Mouse (Mus musculus) frontal cortex, postnatal 25 days (tissue): ENCODE measurements around the gene Ppia.
"Not testable (repeated sequence)": the region's sequence is repeated elsewhere in the genome, so short reads cannot be mapped to it uniquely, and the experiment has no call there.

ENCODE experiments used
- DNase-seq, 2 experiments: peaks; one replicate each; pipeline ENCODE4 v3.0.0; 2022; ENCODE audit warnings: low spot score in 2 of 2

Ppia gene

GRCm38 (mm10) chr11:6414751-6415550 is at the start of gene Ppia:
Gene Ppia (plus strand): TSS chr11:6415443.
- DNase-seq: no peak

- peak in 1 of 2 experiments; percentile 34 for DNase-seq
Measured at GRCm38 (mm10) chr11:6365885-6366284, 49.4 kb upstream of the Ppia start.

GRCm38 (mm10) chr11:6366434-6366833 is 48.8 kb upstream of the Ppia start:
- DNase-seq: no peak

- no peak for DNase-seq
Measured at GRCm38 (mm10) chr11:6367156-6367555, 48.1 kb upstream of the Ppia start.

- not testable (repeated sequence) for DNase-seq
Measured at GRCm38 (mm10) chr11:6367986-6368385, 47.3 kb upstream of the Ppia start.

GRCm38 (mm10) chr11:6371376-6372155 is 43.7 kb upstream of the Ppia start:
- no peak for DNase-seq

- DNase-seq: no peak
Measured at GRCm38 (mm10) chr11:6372784-6373183, 42.5 kb upstream of the Ppia start.

GRCm38 (mm10) chr11:6380916-6381315 is 34.3 kb upstream of the Ppia start:
- no peak for DNase-seq

- no peak for DNase-seq
Measured at GRCm38 (mm10) chr11:6388126-6388725, 27.0 kb upstream of the Ppia start.

GRCm38 (mm10) chr11:6388726-6389413 is 26.4 kb upstream of the Ppia start, which contains the start of gene Zmiz2:
Gene Zmiz2 (plus strand): TSS chr11:6389074.
- peak; percentile 92 to 94 for DNase-seq

- DNase-seq: no peak
Measured at GRCm38 (mm10) chr11:6389483-6389921, 25.7 kb upstream of the Ppia start.

GRCm38 (mm10) chr11:6390376-6391053 is 24.7 kb upstream of the Ppia start:
- DNase-seq: no peak

GRCm38 (mm10) chr11:6391516-6392276 is 23.5 kb upstream of the Ppia start:
- DNase-seq: no peak

GRCm38 (mm10) chr11:6392857-6393256 is 22.4 kb upstream of the Ppia start:
- DNase-seq: no peak

- no peak for DNase-seq
Measured at GRCm38 (mm10) chr11:6393866-6394265, 21.4 kb upstream of the Ppia start.

GRCm38 (mm10) chr11:6395565-6395964 is 19.7 kb upstream of the Ppia start:
- DNase-seq: no peak

- DNase-seq: no peak
Measured at GRCm38 (mm10) chr11:6398141-6398540, 17.1 kb upstream of the Ppia start.

- DNase-seq: no peak
Measured at GRCm38 (mm10) chr11:6402515-6403510, 12.4 kb upstream of the Ppia start.

GRCm38 (mm10) chr11:6403830-6404405 is 11.3 kb upstream of the Ppia start:
- DNase-seq: no peak
